Mouse (Mus musculus): ENCODE data around the gene Lipe. TPM values are rescaled to one million over a fixed set of nuclear protein-coding genes. Genes with fewer than 3 reads are reported as not detected.
A peak's percentile ranks its signal among the peaks of the same experiment; 100 is the strongest.

Gene Lipe
- total and polyA plus RNA-seq, 2 experiments, result 8.7 to 9.8 TPM

DNA sequence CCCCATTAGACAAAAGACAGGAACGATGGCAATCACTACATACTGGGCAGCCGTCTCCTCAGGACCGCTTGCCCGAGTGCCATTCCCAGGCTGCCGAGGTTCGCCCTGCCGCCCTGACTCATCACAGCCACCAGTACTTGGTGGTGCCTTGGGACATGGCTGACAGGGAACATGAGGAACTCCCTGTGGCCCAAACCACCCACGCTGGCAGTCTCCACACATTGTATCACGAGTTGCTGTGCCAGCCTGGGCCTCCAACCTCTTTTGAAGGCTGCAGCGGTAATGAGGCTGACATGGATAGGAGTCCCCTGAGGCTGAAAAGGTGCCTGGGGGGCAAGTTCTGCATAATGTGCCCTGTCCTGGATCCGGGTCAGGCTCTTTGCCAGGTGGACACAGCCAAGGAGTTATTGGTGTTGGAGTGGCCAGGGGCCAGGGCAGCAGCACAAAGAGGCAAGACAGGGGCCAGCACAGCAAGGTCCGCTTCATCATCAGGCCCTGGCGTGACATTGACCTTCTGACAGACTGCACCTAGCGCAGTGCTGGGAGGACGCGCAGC lies 23.9 kb upstream of the Lipe start:
- Histone ChIP-seq H3K36me3 (ENCODE audit: control insufficient read depth, insufficient read depth, low read length) (no peaks in the 10 kb centered on the region), H3K4me3 (ENCODE audit: insufficient read depth, low read depth, low read length) (no peak overlapping the region), H3K27ac (replicated peaks; ENCODE audit: insufficient read depth, low read depth, low read length) (no peak overlapping the region), H3K27me3 (ENCODE audit: control insufficient read depth, insufficient read depth, low read length) (no peaks in the 10 kb centered on the region), H3K4me1 (ENCODE audit: control insufficient read depth, insufficient read depth, low read length) (peaks cover 8% of the 10 kb centered on the region; the same call in 1 of the 2 replicates), H3K79me2 (ENCODE audit: control insufficient read depth, insufficient read depth, low read length) (no peaks in the 10 kb centered on the region), H3K9ac (ENCODE audit: low read depth, low read length) (no peak overlapping the region)
- WGBS, result 74% methylated on average over 16 of the region's 16 CpGs
- TF ChIP-seq POLR2A (IDR thresholded peaks at IDR 0.05; ENCODE audit: extremely low read depth, insufficient read depth, low read length), result no peak
- TF ChIP-seq CTCF (IDR thresholded peaks at IDR 0.05; ENCODE audit: low read depth, low read length), result no peak
- DNase-seq (ENCODE audit: extremely low read depth, low read depth, low spot score), result peak; percentile 49

DNA sequence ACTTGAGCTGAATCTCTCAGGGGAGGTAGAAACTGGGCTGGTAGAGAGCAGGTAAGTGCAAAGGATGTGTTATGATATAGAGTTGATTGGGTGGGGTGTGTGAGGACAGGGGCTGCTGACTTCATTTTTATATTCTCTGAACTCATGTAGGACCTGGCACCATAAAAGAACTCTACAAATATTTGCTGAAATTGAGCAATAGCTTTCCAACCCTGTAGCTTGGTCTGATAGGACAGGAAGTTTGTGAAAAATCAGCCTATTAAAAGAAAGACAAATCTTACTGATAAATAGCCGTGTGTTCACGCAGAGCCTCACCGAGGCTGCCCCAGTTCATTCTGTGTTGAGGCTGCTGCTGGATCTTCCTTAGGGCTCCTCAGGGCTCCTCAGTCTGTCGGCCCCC lies 21.4 kb upstream of the Lipe start:
- peak overlapping the region; percentile 56 for H3K27ac ChIP-seq (replicated peaks; ENCODE audit: insufficient read depth, low read depth, low read length)
- no peak overlapping the region for H3K4me3 ChIP-seq (ENCODE audit: insufficient read depth, low read depth, low read length)
- peak; percentile 88 for DNase-seq (ENCODE audit: extremely low read depth, low read depth, low spot score)
- 29% methylated on average over 4 of the region's 4 CpGs for WGBS
- H3K36me3 ChIP-seq (ENCODE audit: control insufficient read depth, insufficient read depth, low read length), result no peaks in the 10 kb centered on the region
- H3K4me1 ChIP-seq (ENCODE audit: control insufficient read depth, insufficient read depth, low read length), result peaks cover 8% of the 10 kb centered on the region; the same call in 1 of the 2 replicates
- no peak overlapping the region for H3K9ac ChIP-seq (ENCODE audit: low read depth, low read length)
- no peaks in the 10 kb centered on the region for H3K27me3 ChIP-seq (ENCODE audit: control insufficient read depth, insufficient read depth, low read length)
- no peak for TF ChIP-seq POLR2A (IDR thresholded peaks at IDR 0.05; ENCODE audit: extremely low read depth, insufficient read depth, low read length)
- TF ChIP-seq CTCF (IDR thresholded peaks at IDR 0.05; ENCODE audit: low read depth, low read length), result no peak
- no peaks in the 10 kb centered on the region for H3K79me2 ChIP-seq (ENCODE audit: control insufficient read depth, insufficient read depth, low read length)

DNA sequence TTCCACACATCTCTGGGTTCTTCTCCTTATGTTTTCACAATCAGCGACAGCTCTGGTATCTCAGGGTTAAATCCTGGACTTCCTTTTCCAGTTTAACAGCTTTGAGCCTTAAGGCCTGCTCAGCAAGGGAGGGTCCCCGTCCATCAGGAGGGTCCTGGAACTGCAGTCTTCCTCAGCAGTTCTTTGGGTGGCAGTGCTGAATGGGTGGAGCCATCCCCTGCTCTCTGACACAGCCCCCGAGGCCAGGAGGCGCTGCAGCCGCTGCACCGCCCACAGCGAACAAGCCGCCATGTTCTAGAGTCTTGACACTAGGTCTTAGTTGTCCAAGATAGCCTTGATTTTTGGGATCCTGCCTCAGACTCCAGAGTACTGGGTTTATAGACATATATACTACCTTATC lies 21.0 kb upstream of the Lipe start:
- no peak overlapping the region for H3K4me3 ChIP-seq (ENCODE audit: insufficient read depth, low read depth, low read length)
- no peaks in the 10 kb centered on the region for H3K27me3 ChIP-seq (ENCODE audit: control insufficient read depth, insufficient read depth, low read length)
- H3K9ac ChIP-seq (ENCODE audit: low read depth, low read length), result no peak overlapping the region
- DNase-seq (ENCODE audit: extremely low read depth, low read depth, low spot score), result no peak
- no peaks in the 10 kb centered on the region for H3K36me3 ChIP-seq (ENCODE audit: control insufficient read depth, insufficient read depth, low read length)
- H3K4me1 ChIP-seq (ENCODE audit: control insufficient read depth, insufficient read depth, low read length), result peaks cover 8% of the 10 kb centered on the region; the same call in 1 of the 2 replicates
- peak overlapping the region; percentile 6; the same call in 1 of the 2 replicates for H3K27ac ChIP-seq (replicated peaks; ENCODE audit: insufficient read depth, low read depth, low read length)
- TF ChIP-seq CTCF (IDR thresholded peaks at IDR 0.05; ENCODE audit: low read depth, low read length), result no peak
- WGBS, result 77% methylated on average over 8 of the region's 8 CpGs
- no peaks in the 10 kb centered on the region for H3K79me2 ChIP-seq (ENCODE audit: control insufficient read depth, insufficient read depth, low read length)

DNA sequence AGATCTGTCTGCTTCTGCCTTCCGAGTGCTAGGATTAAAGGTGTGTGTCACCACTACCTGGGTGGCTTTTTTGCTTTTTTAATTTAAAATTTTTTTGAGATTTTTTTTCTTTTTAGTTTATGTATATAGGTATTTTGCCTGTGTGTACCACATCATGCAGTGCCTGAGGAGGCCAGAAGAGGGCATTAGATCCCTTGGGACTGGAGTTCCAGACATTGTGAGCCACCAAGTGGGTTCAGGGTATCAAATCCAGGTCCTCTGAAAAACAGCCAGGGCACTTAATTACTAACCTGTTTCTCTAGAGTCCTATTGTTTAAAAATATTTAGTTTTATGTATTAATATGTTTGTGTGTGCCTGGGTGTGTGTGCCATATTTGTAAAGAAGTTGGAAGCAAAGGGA lies 19.1 kb upstream of the Lipe start:
- no peak overlapping the region for H3K27ac ChIP-seq (replicated peaks; ENCODE audit: insufficient read depth, low read depth, low read length)
- peak; percentile 33 for DNase-seq (ENCODE audit: extremely low read depth, low read depth, low spot score)
- peaks cover 8% of the 10 kb centered on the region; the same call in 1 of the 2 replicates for H3K4me1 ChIP-seq (ENCODE audit: control insufficient read depth, insufficient read depth, low read length)
- H3K27me3 ChIP-seq (ENCODE audit: control insufficient read depth, insufficient read depth, low read length), result no peaks in the 10 kb centered on the region
- no peaks in the 10 kb centered on the region; the same call in 1 of the 2 replicates for H3K79me2 ChIP-seq (ENCODE audit: control insufficient read depth, insufficient read depth, low read length)
- TF ChIP-seq CTCF (IDR thresholded peaks at IDR 0.05; ENCODE audit: low read depth, low read length) (peak; percentile 60; the same call in 1 of the 2 replicates), POLR2A (IDR thresholded peaks at IDR 0.05; ENCODE audit: extremely low read depth, insufficient read depth, low read length) (no peak)
- no peaks in the 10 kb centered on the region for H3K36me3 ChIP-seq (ENCODE audit: control insufficient read depth, insufficient read depth, low read length)
- 85% methylated on average over 1 of the region's 1 CpGs for WGBS
- H3K9ac ChIP-seq (ENCODE audit: low read depth, low read length), result no peak overlapping the region
- H3K4me3 ChIP-seq (ENCODE audit: insufficient read depth, low read depth, low read length), result no peak overlapping the region

DNA sequence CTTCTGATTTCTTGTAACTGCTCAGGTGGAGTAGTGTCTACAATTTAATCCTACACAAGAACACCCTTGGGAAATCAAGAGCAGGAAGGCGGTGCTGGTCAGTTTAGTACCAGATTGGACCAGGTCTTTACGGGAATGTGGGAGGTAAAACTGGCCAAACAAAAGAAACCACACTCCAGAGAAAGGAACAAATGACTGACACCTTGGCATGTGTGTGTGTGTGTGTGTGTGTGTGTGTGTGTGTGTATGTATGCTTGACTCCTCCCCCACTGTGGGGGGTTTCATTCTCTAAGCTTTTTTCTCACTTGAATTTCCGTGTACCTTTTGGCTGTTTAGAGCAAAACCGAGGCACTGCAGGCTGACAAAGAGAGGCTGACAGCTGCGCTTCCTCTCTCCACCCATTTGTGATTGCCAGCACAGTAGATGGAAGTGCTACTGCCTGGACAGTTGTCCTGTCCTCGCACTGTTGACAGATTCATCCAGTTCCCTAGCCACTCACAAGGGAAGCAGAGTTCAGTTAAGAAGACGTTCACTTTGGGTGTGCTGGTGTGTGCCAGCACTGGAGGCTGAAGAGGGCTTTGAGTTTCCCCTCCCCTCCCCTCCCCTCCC lies 14.4 kb upstream of the Lipe start, which contains the start of gene Cxcl17:
TSS of gene Cxcl17 (minus strand) at position 54 of the 609 bp plus-strand sequence.
- H3K27ac ChIP-seq (replicated peaks; ENCODE audit: insufficient read depth, low read depth, low read length), result no peak within 1 kb of the TSS
- H3K36me3 ChIP-seq (ENCODE audit: control insufficient read depth, insufficient read depth, low read length), result no peaks in the 10 kb centered on the region
- H3K4me1 ChIP-seq (ENCODE audit: control insufficient read depth, insufficient read depth, low read length), result peaks cover 8% of the 10 kb centered on the region
- H3K9ac ChIP-seq (ENCODE audit: low read depth, low read length), result no peak within 1 kb of the TSS
- H3K79me2 ChIP-seq (ENCODE audit: control insufficient read depth, insufficient read depth, low read length), result no peaks in the 10 kb centered on the region; the same call in 1 of the 2 replicates
- DNase-seq (ENCODE audit: extremely low read depth, low read depth, low spot score), result no peak
- 74% methylated on average over 7 of the region's 7 CpGs for WGBS
- no peak for TF ChIP-seq POLR2A (IDR thresholded peaks at IDR 0.05; ENCODE audit: extremely low read depth, insufficient read depth, low read length)
- TF ChIP-seq CTCF (IDR thresholded peaks at IDR 0.05; ENCODE audit: low read depth, low read length), result no peak
- no peak within 1 kb of the TSS for H3K4me3 ChIP-seq (ENCODE audit: insufficient read depth, low read depth, low read length)
- H3K27me3 ChIP-seq (ENCODE audit: control insufficient read depth, insufficient read depth, low read length), result no peaks in the 10 kb centered on the region

DNA sequence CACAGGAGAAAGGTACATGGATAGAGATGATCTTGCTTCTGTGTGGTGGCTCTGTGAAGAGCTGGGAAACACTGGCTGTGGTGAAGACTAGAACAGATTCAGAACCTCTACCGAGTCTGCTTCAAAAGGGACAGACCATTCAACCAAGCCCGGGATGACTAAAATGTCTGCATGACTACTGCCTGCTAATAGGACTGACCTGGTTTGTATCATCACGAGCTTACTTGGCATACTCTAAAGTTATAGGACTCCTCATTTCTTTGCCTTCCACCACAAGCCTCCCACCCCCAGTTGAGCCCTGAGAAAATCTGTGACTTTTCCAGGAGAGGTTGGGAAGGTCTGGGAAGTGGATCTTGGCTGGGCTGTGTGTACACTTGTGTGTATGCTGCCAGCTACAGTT lies 13.4 kb upstream of the Lipe start:
- WGBS, result 79% methylated on average over 3 of the region's 3 CpGs
- DNase-seq (ENCODE audit: extremely low read depth, low read depth, low spot score), result no peak
- no peak overlapping the region for H3K27ac ChIP-seq (replicated peaks; ENCODE audit: insufficient read depth, low read depth, low read length)

More for the DNA sequence above, 13.4 kb upstream of the Lipe start:
- no peak overlapping the region for H3K4me3 ChIP-seq (ENCODE audit: insufficient read depth, low read depth, low read length)
- H3K36me3 ChIP-seq (ENCODE audit: control insufficient read depth, insufficient read depth, low read length), result no peaks in the 10 kb centered on the region
- no peak for TF ChIP-seq CTCF (IDR thresholded peaks at IDR 0.05; ENCODE audit: low read depth, low read length)
- no peak for TF ChIP-seq POLR2A (IDR thresholded peaks at IDR 0.05; ENCODE audit: extremely low read depth, insufficient read depth, low read length)
- H3K4me1 ChIP-seq (ENCODE audit: control insufficient read depth, insufficient read depth, low read length), result peaks cover 8% of the 10 kb centered on the region
- H3K27me3 ChIP-seq (ENCODE audit: control insufficient read depth, insufficient read depth, low read length), result no peaks in the 10 kb centered on the region
- H3K9ac ChIP-seq (ENCODE audit: low read depth, low read length), result no peak overlapping the region
- no peaks in the 10 kb centered on the region; the same call in 1 of the 2 replicates for H3K79me2 ChIP-seq (ENCODE audit: control insufficient read depth, insufficient read depth, low read length)
